Mouse (Mus musculus) G1E (cell line): ENCODE measurements at regions not wholly inside any gene's neighbourhood (a gene's known extent, or its start where the extent isn't known, plus 50 kb on each side); places are given as distances from the start of the nearest gene placed in this dataset.

Experiments
- ATAC-seq: 2 replicates; pipeline ENCODE4 v1.8.0; 2016; ENCODE audit warnings: mild to moderate bottlenecking; ENCODE audit not compliant: insufficient number of reproducible peaks, poor library complexity, low FRiP score, severe bottlenecking; ENCODE audit errors: extremely low read depth
- DNase-seq: peaks from one replicate; pipeline ENCODE4 v3.0.0; 2012; ENCODE audit warnings: low spot score
- H3K27me3 ChIP-seq: 2 replicates; pipeline ENCODE4 v1.6.1; 2012; ENCODE audit warnings: mild to moderate bottlenecking, low read length, inconsistent platforms; ENCODE audit not compliant: insufficient read depth
- H3K36me3 ChIP-seq: replicated peaks from 2 replicates; pipeline ENCODE3; 2012; ENCODE audit warnings: mild to moderate bottlenecking, inconsistent platforms
- H3K4me1 ChIP-seq: 2 replicates; pipeline ENCODE4 v1.6.1; 2012; ENCODE audit warnings: low read depth, low read length, inconsistent platforms, mixed read lengths; ENCODE audit not compliant: insufficient read depth
- H3K4me3 ChIP-seq: 2 replicates; pipeline ENCODE4 v1.5.1; 2012; ENCODE audit warnings: low read depth, mild to moderate bottlenecking, inconsistent platforms, low read length, moderate library complexity, mixed read lengths
- H3K9me3 ChIP-seq: replicated peaks from 2 replicates; pipeline ENCODE4 v1.6.1; 2012; ENCODE audit warnings: inconsistent platforms
- CTCF ChIP-seq: IDR thresholded peaks from 2 replicates; pipeline ENCODE4 v1.5.1; 2012; ENCODE audit warnings: low read depth, low read length, inconsistent platforms, mixed read lengths
- GATA1 ChIP-seq: IDR thresholded peaks from 2 replicates; pipeline ENCODE4 v1.6.1; 2012; ENCODE audit warnings: borderline replicate concordance, low read length, inconsistent platforms, mixed read lengths
- GATA2 ChIP-seq: IDR thresholded peaks from 2 replicates; pipeline ENCODE4 v1.6.1; 2012; ENCODE audit warnings: low read depth, low read length, inconsistent platforms, borderline replicate concordance
- POLR2AphosphoS5 ChIP-seq: IDR thresholded peaks from 2 replicates; pipeline ENCODE4 v1.6.1; 2012; ENCODE audit warnings: low read depth, low read length, inconsistent platforms; ENCODE audit not compliant: insufficient replicate concordance
- TAL1 ChIP-seq: conservative IDR thresholded peaks from 2 replicates; pipeline ENCODE4 v1.6.1; 2012; ENCODE audit warnings: low read depth, low read length, inconsistent platforms, mixed read lengths

- DNase-seq (no peak), ATAC-seq (no peak)
- Histone ChIP-seq H3K27me3 (no peaks in the 10 kb centered on the region), H3K9me3 (no peaks in the 10 kb centered on the region), H3K4me1 (no peaks in the 10 kb centered on the region), H3K4me3 (no peak overlapping the region), H3K36me3 (no peaks in the 10 kb centered on the region)
- TF ChIP-seq POLR2AphosphoS5 (no peak), GATA1 (no peak), CTCF (no peak), GATA2 (no peak), TAL1 (no peak)
These were observed 87.3 kb upstream of the Tmem260 start for GRCm38 (mm10) chr14:48358487-48359159.

- DNase-seq (no peak), ATAC-seq (no peak)
- TF ChIP-seq GATA2: no peak
- TF ChIP-seq GATA1: no peak
- no peak for TF ChIP-seq POLR2AphosphoS5
- TF ChIP-seq TAL1: no peak
- no peak for TF ChIP-seq CTCF
- Histone ChIP-seq H3K4me1 (no peaks in the 10 kb centered on the region), H3K9me3 (no peaks in the 10 kb centered on the region), H3K4me3 (no peak overlapping the region), H3K27me3 (no peaks in the 10 kb centered on the region), H3K36me3 (no peaks in the 10 kb centered on the region)
These were observed 84.1 kb upstream of the Tmem260 start for GRCm38 (mm10) chr14:48361820-48362219.

- TF ChIP-seq GATA1: no peak
- TF ChIP-seq TAL1: no peak
- no peak for TF ChIP-seq POLR2AphosphoS5
- TF ChIP-seq CTCF: peak; percentile 14; the same call in 1 of the 2 replicates
- Histone ChIP-seq H3K27me3 (no peaks in the 10 kb centered on the region), H3K36me3 (no peaks in the 10 kb centered on the region), H3K9me3 (no peaks in the 10 kb centered on the region), H3K4me1 (no peaks in the 10 kb centered on the region), H3K4me3 (no peak overlapping the region)
- no peak for DNase-seq
- no peak for ATAC-seq
These were observed 78.9 kb upstream of the Tmem260 start for GRCm38 (mm10) chr14:48367006-48367405.

GRCm38 (mm10) chr14:48370322-48370721, 75.6 kb upstream of the Tmem260 start:
- no peaks in the 10 kb centered on the region for H3K9me3 ChIP-seq
- no peak overlapping the region for H3K4me3 ChIP-seq
- no peak for ATAC-seq
- no peaks in the 10 kb centered on the region for H3K27me3 ChIP-seq
- H3K4me1 ChIP-seq: no peaks in the 10 kb centered on the region
- TF ChIP-seq CTCF: peak; percentile 56; the same call in 1 of the 2 replicates
- TF ChIP-seq TAL1: no peak
- no peak for DNase-seq
- no peaks in the 10 kb centered on the region for H3K36me3 ChIP-seq

GRCm38 (mm10) chr14:48371766-48372165, 74.2 kb upstream of the Tmem260 start:
- Histone ChIP-seq H3K27me3 (no peaks in the 10 kb centered on the region), H3K4me1 (no peaks in the 10 kb centered on the region), H3K4me3 (no peak overlapping the region), H3K36me3 (no peaks in the 10 kb centered on the region), H3K9me3 (no peaks in the 10 kb centered on the region)
- DNase-seq (no peak), ATAC-seq (no peak)
- TF ChIP-seq GATA2 (no peak), CTCF (no peak), GATA1 (no peak), POLR2AphosphoS5 (no peak), TAL1 (no peak)

- Histone ChIP-seq H3K9me3 (no peaks in the 10 kb centered on the region), H3K36me3 (no peaks in the 10 kb centered on the region), H3K27me3 (peaks cover 2% of the 10 kb centered on the region; the same call in 1 of the 2 replicates), H3K4me1 (no peaks in the 10 kb centered on the region), H3K4me3 (no peak overlapping the region)
- ATAC-seq: no peak
- no peak for DNase-seq
- no peak for TF ChIP-seq GATA1
- TF ChIP-seq CTCF: no peak
- TF ChIP-seq TAL1: no peak
- no peak for TF ChIP-seq POLR2AphosphoS5
- TF ChIP-seq GATA2: no peak
These were observed 69.8 kb upstream of the Tmem260 start for GRCm38 (mm10) chr14:48376112-48376511.
